Mouse (Mus musculus) myocyte (in vitro differentiated cells): ENCODE results near the gene Abhd8. TPM values are rescaled to one million over a fixed set of nuclear protein-coding genes. Genes with fewer than 3 reads are reported as not detected.

Experiments
- H3K27me3 ChIP-seq: one replicate; pipeline ENCODE4 v1.6.1; 2011; ENCODE audit not compliant: control insufficient read depth, insufficient read depth, insufficient read length
- H3K36me3 ChIP-seq: one replicate; pipeline ENCODE4 v1.6.1; 2011; ENCODE audit not compliant: control insufficient read depth, insufficient read depth
- H3K4me2 ChIP-seq: one replicate; pipeline ENCODE4 v1.6.1; 2011; ENCODE audit warnings: low read depth, control low read depth
- H3K4me3 ChIP-seq: one replicate; pipeline ENCODE4 v1.5.1; 2011; ENCODE audit warnings: mild to moderate bottlenecking, control low read depth, moderate library complexity
- H3K79me2 ChIP-seq: one replicate; pipeline ENCODE4 v1.6.1; 2011; ENCODE audit not compliant: control insufficient read depth, insufficient read depth
- H3ac ChIP-seq: one replicate; pipeline ENCODE4 v1.6.1; 2011; ENCODE audit not compliant: control insufficient read depth, insufficient read length
- CEBPB ChIP-seq: IDR thresholded peaks from 2 replicates; pipeline ENCODE4 v1.6.1; 2011; ENCODE audit warnings: mild to moderate bottlenecking, moderate library complexity; ENCODE audit not compliant: poor library complexity, insufficient read depth, severe bottlenecking
- E2F4 ChIP-seq: IDR thresholded peaks from one replicate; pipeline ENCODE4 v1.6.1; 2011; ENCODE audit warnings: mild to moderate bottlenecking, control low read depth, moderate library complexity; ENCODE audit not compliant: insufficient read depth
- MAX ChIP-seq: IDR thresholded peaks from one replicate; pipeline ENCODE4 v1.6.1; 2011; ENCODE audit warnings: low read depth, mild to moderate bottlenecking, control low read depth
- MYOD1 ChIP-seq, 3 experiments: IDR thresholded peaks; one replicate each; pipeline ENCODE4 v1.6.1; 2011; ENCODE audit warnings: control low read depth in 2 of 3, low read depth in 2 of 3, mild to moderate bottlenecking in 2 of 3, moderate library complexity in 1 of 3; ENCODE audit not compliant: insufficient read length in 2 of 3, control insufficient read depth in 1 of 3
- MYOG ChIP-seq, 3 experiments: IDR thresholded peaks; one replicate each; pipeline ENCODE4 v1.6.1; 2011; ENCODE audit warnings: control low read depth in 2 of 3, low read depth in 2 of 3, mild to moderate bottlenecking in 2 of 3; ENCODE audit not compliant: insufficient read length in 2 of 3, control insufficient read depth in 1 of 3, insufficient read depth in 1 of 3
- POLR2A ChIP-seq: IDR thresholded peaks from one replicate; pipeline ENCODE4 v1.6.1; 2011; ENCODE audit warnings: low read depth, mild to moderate bottlenecking, control low read depth, moderate library complexity; ENCODE audit not compliant: insufficient read length
- POLR2AphosphoS2 ChIP-seq: IDR thresholded peaks from one replicate; pipeline ENCODE4 v1.6.1; 2011; ENCODE audit warnings: low read depth, control low read depth; ENCODE audit not compliant: insufficient read length
- REST ChIP-seq: IDR thresholded peaks from one replicate; pipeline ENCODE4 v1.6.1; 2011; ENCODE audit warnings: mild to moderate bottlenecking, control low read depth, moderate library complexity; ENCODE audit not compliant: insufficient read depth, insufficient read length
- SRF ChIP-seq: IDR thresholded peaks from one replicate; pipeline ENCODE4 v1.6.1; 2011; ENCODE audit warnings: low read depth; ENCODE audit not compliant: control insufficient read depth, insufficient read length
- TCF12 ChIP-seq: IDR thresholded peaks from one replicate; pipeline ENCODE4 v1.6.1; 2011; ENCODE audit warnings: mild to moderate bottlenecking, control low read depth; ENCODE audit not compliant: poor library complexity, insufficient read depth, severe bottlenecking
- TCF3 ChIP-seq: IDR thresholded peaks from one replicate; pipeline ENCODE4 v1.6.1; 2011; ENCODE audit warnings: low read depth, control low read depth; ENCODE audit not compliant: insufficient read length
- USF1 ChIP-seq: IDR thresholded peaks from one replicate; pipeline ENCODE4 v1.6.1; 2011; ENCODE audit warnings: low read depth, mild to moderate bottlenecking, control low read depth, moderate library complexity
- polyA plus RNA-seq: library from polyadenylated mRNA; unstranded; fragments of >200 nt; fragmentation: generic; extraction: Trizol; gene quantifications from one replicate; pipeline ENCODE4 v1.2.1, GENCODE M21; 2012; ENCODE audit warnings: missing spikeins

Abhd8 gene
- polyA plus RNA-seq, 1 experiment = 67.0 TPM

- TF ChIP-seq USF1 (no peak), CEBPB (no peak), REST (no peak), E2F4 (no peak), POLR2A (no peak), SRF (no peak), TCF3 (no peak), MAX (no peak), MYOD1 (IDR thresholded peaks at IDR 0.05; ENCODE audit: control insufficient read depth in 1 of 3, insufficient read length in 2 of 3, low read depth in 2 of 3) (no peak), TCF12 (no peak)
- H3K4me2 ChIP-seq = no peak overlapping the region
Observed at GRCm38 (mm10) chr8:71422121-71422520, 41.3 kb downstream of the Abhd8 start.

DNA sequence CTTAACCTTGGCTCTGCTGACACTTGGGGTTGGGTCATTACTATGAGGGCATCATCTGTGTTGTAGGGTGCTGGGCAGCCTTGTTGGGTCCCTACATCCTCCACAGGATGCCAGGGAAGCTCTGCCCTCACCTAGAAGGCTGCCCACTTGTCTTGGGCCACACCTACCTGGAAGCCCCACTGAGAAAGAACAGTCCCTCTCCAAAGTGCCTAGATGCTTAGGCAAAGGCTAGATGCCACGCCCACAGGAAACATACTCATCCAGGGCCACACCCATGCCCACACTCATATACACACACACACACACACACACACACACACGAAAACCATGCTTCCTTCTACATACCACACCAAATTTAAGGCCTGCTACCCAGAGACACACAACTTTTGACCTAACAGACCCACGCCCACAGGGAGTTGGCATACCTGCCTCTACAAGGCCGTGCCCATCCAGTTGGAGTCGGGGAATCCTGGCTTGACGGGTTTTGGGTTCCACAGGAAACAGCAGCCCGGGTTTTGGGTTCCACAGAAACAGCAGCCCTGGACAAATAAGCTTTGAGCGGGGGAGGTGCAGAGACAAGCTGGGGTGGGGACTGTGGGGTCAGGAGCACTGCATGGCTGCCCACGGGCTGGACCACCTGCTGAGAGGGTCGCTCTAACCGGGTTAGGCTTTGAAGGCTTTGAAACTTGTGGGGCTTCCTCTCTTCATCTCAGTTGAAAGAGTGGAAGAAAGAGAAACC is 51.8 kb downstream of the Abhd8 start:
- no peak for TF ChIP-seq TCF12
- TF ChIP-seq POLR2AphosphoS2 = peak; percentile 73
- H3ac ChIP-seq = no peak overlapping the region
- H3K36me3 ChIP-seq = peaks cover 5% of the 10 kb centered on the region
- H3K27me3 ChIP-seq = no peaks in the 10 kb centered on the region
- no peaks in the 10 kb centered on the region for H3K79me2 ChIP-seq
- H3K4me3 ChIP-seq = no peak overlapping the region
- H3K4me2 ChIP-seq = peak overlapping the region; percentile 6

More at GRCm38 (mm10) chr8:71422121-71422520, 41.3 kb downstream of the Abhd8 start:
- Histone ChIP-seq H3K36me3 (no peaks in the 10 kb centered on the region), H3ac (no peak overlapping the region), H3K27me3 (no peaks in the 10 kb centered on the region), H3K4me3 (no peak overlapping the region), H3K79me2 (no peaks in the 10 kb centered on the region)

GRCm38 (mm10) chr8:71408231-71408630 is 55.2 kb downstream of the Abhd8 start:
- Histone ChIP-seq H3K4me3 (no peak overlapping the region), H3ac (no peak overlapping the region), H3K27me3 (no peaks in the 10 kb centered on the region), H3K4me2 (no peak overlapping the region), H3K79me2 (no peaks in the 10 kb centered on the region), H3K36me3 (peaks cover 5% of the 10 kb centered on the region)
- TF ChIP-seq REST (no peak), POLR2AphosphoS2 (no peak), MAX (no peak), TCF3 (no peak), MYOG (IDR thresholded peaks at IDR 0.05; ENCODE audit: control insufficient read depth in 1 of 3, insufficient read depth in 1 of 3, insufficient read length in 2 of 3, low read depth in 2 of 3) (no peak), USF1 (no peak), CEBPB (no peak), POLR2A (no peak)

DNA sequence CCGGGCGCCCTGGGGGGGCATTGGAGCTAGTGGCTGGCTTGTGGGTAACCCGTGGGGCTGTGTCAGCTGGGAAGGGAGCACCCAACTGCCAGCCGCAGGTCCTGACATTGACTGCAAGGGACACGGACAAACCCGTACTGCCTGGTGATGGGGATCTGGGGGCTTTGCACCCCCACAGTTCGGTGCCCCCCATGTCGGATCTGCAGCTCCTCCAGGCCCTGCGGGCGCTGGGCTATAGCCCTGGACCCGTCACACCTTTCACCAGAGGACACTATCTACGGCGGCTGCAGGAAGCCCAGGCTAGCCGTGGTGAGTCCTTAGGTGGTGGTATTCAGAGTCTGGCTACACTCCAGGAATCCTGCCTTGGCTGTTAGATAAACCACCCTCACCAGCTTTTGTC is 56.0 kb downstream of the Abhd8 start:
- no peak for TF ChIP-seq USF1
- TF ChIP-seq REST = no peak
- Histone ChIP-seq H3K79me2 (no peaks in the 10 kb centered on the region), H3K4me2 (no peak overlapping the region), H3K27me3 (no peaks in the 10 kb centered on the region), H3ac (no peak overlapping the region), H3K4me3 (no peak overlapping the region), H3K36me3 (peaks cover 5% of the 10 kb centered on the region)

Other genes starting within 250 kb of the Abhd8 start
- 39.6 TPM for gene Myo9b, start 190.9 kb downstream of the Abhd8 start, polyA plus RNA-seq
- 13.2 TPM for gene Haus8, start 190.7 kb downstream of the Abhd8 start, polyA plus RNA-seq
- 180 TPM for gene Use1, start 96.8 kb downstream of the Abhd8 start, polyA plus RNA-seq
- gene Ocel1, start 92.4 kb downstream of the Abhd8 start, polyA plus RNA-seq = 15.2 TPM
- 62.3 TPM for gene Nr2f6, start 81.7 kb downstream of the Abhd8 start, polyA plus RNA-seq
- gene Ushbp1, start 67.9 kb downstream of the Abhd8 start, polyA plus RNA-seq = 0.02 TPM
- 108 TPM for gene Babam1, start 66.8 kb downstream of the Abhd8 start, polyA plus RNA-seq
- gene Ankle1, start 57.6 kb downstream of the Abhd8 start, polyA plus RNA-seq = 1.3 TPM
- 79.0 TPM for gene Mrpl34, start 1.3 kb upstream of the Abhd8 start, polyA plus RNA-seq
- 117 TPM for gene Dda1, start 5.5 kb upstream of the Abhd8 start, polyA plus RNA-seq
- gene Ano8, start 22.3 kb upstream of the Abhd8 start, polyA plus RNA-seq = 27.5 TPM
- 17.5 TPM for gene Gtpbp3, start 24.4 kb upstream of the Abhd8 start, polyA plus RNA-seq
- 0.18 TPM for gene Plvap, start 48.1 kb upstream of the Abhd8 start, polyA plus RNA-seq
- gene Ccdc194, start 62.1 kb upstream of the Abhd8 start, polyA plus RNA-seq = 0.04 TPM
- 33.9 TPM for gene Bst2, start 73.8 kb upstream of the Abhd8 start, polyA plus RNA-seq
- gene Mvb12a, start 79.3 kb upstream of the Abhd8 start, polyA plus RNA-seq = 61.5 TPM
- 0.20 TPM for gene Tmem221, start 95.2 kb upstream of the Abhd8 start, polyA plus RNA-seq
- 0.04 TPM for gene Nxnl1, start 102.9 kb upstream of the Abhd8 start, polyA plus RNA-seq
- 33.9 TPM for gene Slc27a1, start 105.2 kb upstream of the Abhd8 start, polyA plus RNA-seq
- gene Pgls, start 128.5 kb upstream of the Abhd8 start, polyA plus RNA-seq = 248 TPM
- gene Fam129c, start 134.0 kb upstream of the Abhd8 start, polyA plus RNA-seq = 2.9 TPM
- gene Colgalt1, start 147.3 kb upstream of the Abhd8 start, polyA plus RNA-seq = 87.0 TPM
- gene Unc13a, start 208.1 kb upstream of the Abhd8 start, polyA plus RNA-seq = 4.6 TPM
- 1.5 TPM for gene Jak3, start 212.6 kb upstream of the Abhd8 start, polyA plus RNA-seq
- gene Insl3, start 225.6 kb upstream of the Abhd8 start, polyA plus RNA-seq = 0.13 TPM
- 0.01 TPM for gene B3gnt3, start 238.1 kb upstream of the Abhd8 start, polyA plus RNA-seq